Mouse (Mus musculus) C2C12 (cell line): ENCODE results near the gene 3110040M04Rik. TPM values are rescaled to one million over a fixed set of nuclear protein-coding genes. Genes with fewer than 3 reads are reported as not detected.
A peak's percentile ranks its signal among the peaks of the same experiment; 100 is the strongest.

Experiments used
- H3K27me3 ChIP-seq: one replicate; pipeline ENCODE4 v1.6.1; 2011; ENCODE audit not compliant: control insufficient read depth, insufficient read depth, insufficient read length
- H3K36me3 ChIP-seq: one replicate; pipeline ENCODE4 v1.6.1; 2011; ENCODE audit not compliant: control insufficient read depth, insufficient read depth
- H3K4me3 ChIP-seq: one replicate; pipeline ENCODE4 v1.5.1; 2011; ENCODE audit warnings: mild to moderate bottlenecking, control low read depth; ENCODE audit not compliant: poor library complexity, insufficient read depth, severe bottlenecking
- H3K79me2 ChIP-seq: one replicate; pipeline ENCODE4 v1.6.1; 2011; ENCODE audit not compliant: control insufficient read depth, insufficient read depth
- H3K79me3 ChIP-seq: one replicate; pipeline ENCODE4 v1.6.1; 2011; ENCODE audit warnings: low read depth, control low read depth
- H3ac ChIP-seq: one replicate; pipeline ENCODE3; 2011; ENCODE audit warnings: low read depth; ENCODE audit not compliant: control insufficient read depth, insufficient read length
- CEBPB ChIP-seq: IDR thresholded peaks from one replicate; pipeline ENCODE4 v1.6.1; 2011; ENCODE audit warnings: low read depth, mild to moderate bottlenecking, control low read depth, moderate library complexity
- CTCF ChIP-seq: IDR thresholded peaks from one replicate; pipeline ENCODE4 v1.5.1; 2011; ENCODE audit not compliant: control insufficient read depth, insufficient read depth, insufficient read length
- FOSL1 ChIP-seq: IDR thresholded peaks from one replicate; pipeline ENCODE4 v1.8.0; 2011; ENCODE audit warnings: mild to moderate bottlenecking, low read length; ENCODE audit not compliant: poor library complexity, insufficient read depth, severe bottlenecking
- MAX ChIP-seq: IDR thresholded peaks from one replicate; pipeline ENCODE4 v1.6.1; 2011; ENCODE audit warnings: mild to moderate bottlenecking, control low read depth
- MYOD1 ChIP-seq: IDR thresholded peaks from one replicate; pipeline ENCODE4 v1.6.1; 2011; ENCODE audit warnings: low read depth; ENCODE audit not compliant: control insufficient read depth, insufficient read length
- MYOG ChIP-seq: IDR thresholded peaks from one replicate; pipeline ENCODE4 v1.6.1; 2011; ENCODE audit not compliant: control insufficient read depth, insufficient read length; ENCODE audit errors: extremely low read depth
- USF1 ChIP-seq: IDR thresholded peaks from one replicate; pipeline ENCODE4 v1.6.1; 2011; ENCODE audit warnings: low read depth, mild to moderate bottlenecking, control low read depth, moderate library complexity
- polyA plus RNA-seq: library from polyadenylated mRNA; unstranded; fragments of >200 nt; fragmentation: generic; extraction: Trizol; gene quantifications from one replicate; pipeline ENCODE4 v1.2.1, GENCODE M21; 2012; ENCODE audit warnings: missing spikeins

3110040M04Rik gene
- polyA plus RNA-seq, 1 experiment, result not detected

DNA sequence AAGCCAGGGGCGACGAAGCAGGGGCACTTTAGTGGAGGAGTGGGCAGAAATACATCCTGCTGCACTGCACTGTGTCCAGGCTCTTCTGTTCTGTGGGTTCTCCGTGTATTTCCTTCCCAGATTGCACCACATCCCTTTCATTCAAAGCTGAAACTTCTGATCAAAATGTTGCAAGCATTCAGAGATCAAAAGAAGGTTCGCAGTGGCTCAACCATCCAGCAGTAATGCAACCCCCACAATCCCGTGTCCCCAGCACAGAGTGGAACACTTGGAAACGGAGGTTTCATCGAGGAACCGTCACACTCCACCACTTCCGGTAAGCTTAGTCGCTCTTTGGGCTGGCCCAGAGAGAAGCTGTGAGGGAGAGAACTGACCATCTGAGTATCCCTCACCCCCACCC is 41.2 kb downstream of the 3110040M04Rik start:
- Histone ChIP-seq H3K36me3 (peaks cover 16% of the 10 kb centered on the region), H3K27me3 (no peaks in the 10 kb centered on the region), H3K79me2 (peaks cover 14% of the 10 kb centered on the region), H3K79me3 (no peaks in the 10 kb centered on the region), H3K4me3 (no peak overlapping the region), H3ac (no peak overlapping the region)
- no peak for TF ChIP-seq MAX
- TF ChIP-seq FOSL1, result no peak
- TF ChIP-seq CEBPB, result no peak
- no peak for TF ChIP-seq CTCF
- no peak for TF ChIP-seq USF1
- TF ChIP-seq MYOD1, result no peak
- TF ChIP-seq MYOG, result no peak

DNA sequence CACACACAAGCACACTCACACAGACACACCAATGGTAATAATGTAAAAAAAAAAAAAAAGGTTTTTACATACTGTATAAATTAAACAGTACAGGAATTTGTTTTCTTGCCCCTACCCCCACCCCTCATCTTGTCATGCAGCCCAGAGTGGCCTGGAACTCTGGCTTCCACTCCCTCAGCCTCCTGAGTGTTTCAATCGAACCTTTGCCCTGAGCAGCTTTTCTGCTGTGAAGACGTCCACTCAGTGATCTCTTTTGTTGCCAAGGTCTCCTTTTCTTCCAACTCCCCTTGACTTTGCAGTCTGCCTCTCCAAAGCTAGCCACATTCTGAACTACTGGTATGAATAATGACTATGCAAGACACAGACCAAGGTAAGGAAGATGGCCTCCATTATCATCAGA is 41.9 kb downstream of the 3110040M04Rik start:
- H3ac ChIP-seq, result no peak overlapping the region

DNA sequence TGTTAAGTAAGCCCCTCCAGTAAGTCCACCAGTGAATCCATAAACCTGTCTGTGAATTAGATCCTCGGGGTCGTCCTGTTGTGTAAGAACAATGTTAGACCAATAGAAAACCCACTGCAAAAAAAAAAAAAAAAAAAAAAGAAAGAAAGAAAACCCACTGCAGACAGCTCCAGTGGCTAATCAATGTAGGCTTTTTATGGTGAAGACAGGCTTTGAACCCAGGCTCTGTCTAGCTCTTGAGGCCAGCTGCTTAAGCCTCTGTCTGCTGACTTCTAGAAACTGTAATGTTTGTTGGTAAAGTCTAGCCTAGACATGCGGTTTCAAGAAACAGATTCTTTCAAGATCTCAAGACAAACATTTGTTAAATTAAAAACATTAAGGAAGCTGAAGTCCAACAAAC is 46.2 kb downstream of the 3110040M04Rik start:
- Histone ChIP-seq H3K4me3 (peak overlapping the region; percentile 0), H3K79me2 (peaks cover 15% of the 10 kb centered on the region), H3ac (no peak overlapping the region), H3K79me3 (no peaks in the 10 kb centered on the region), H3K36me3 (peaks cover 9% of the 10 kb centered on the region), H3K27me3 (no peaks in the 10 kb centered on the region)
- TF ChIP-seq FOSL1, result no peak
- no peak for TF ChIP-seq CEBPB
- no peak for TF ChIP-seq CTCF
- TF ChIP-seq MAX, result no peak
- no peak for TF ChIP-seq USF1
- no peak for TF ChIP-seq MYOD1
- no peak for TF ChIP-seq MYOG

More for the DNA sequence above, 41.9 kb downstream of the 3110040M04Rik start:
- Histone ChIP-seq H3K79me3 (no peaks in the 10 kb centered on the region), H3K27me3 (no peaks in the 10 kb centered on the region), H3K79me2 (peaks cover 15% of the 10 kb centered on the region), H3K4me3 (no peak overlapping the region), H3K36me3 (peaks cover 16% of the 10 kb centered on the region)
- TF ChIP-seq MYOG (no peak), FOSL1 (no peak), CTCF (no peak), MAX (no peak), USF1 (no peak), MYOD1 (no peak), CEBPB (no peak)

DNA sequence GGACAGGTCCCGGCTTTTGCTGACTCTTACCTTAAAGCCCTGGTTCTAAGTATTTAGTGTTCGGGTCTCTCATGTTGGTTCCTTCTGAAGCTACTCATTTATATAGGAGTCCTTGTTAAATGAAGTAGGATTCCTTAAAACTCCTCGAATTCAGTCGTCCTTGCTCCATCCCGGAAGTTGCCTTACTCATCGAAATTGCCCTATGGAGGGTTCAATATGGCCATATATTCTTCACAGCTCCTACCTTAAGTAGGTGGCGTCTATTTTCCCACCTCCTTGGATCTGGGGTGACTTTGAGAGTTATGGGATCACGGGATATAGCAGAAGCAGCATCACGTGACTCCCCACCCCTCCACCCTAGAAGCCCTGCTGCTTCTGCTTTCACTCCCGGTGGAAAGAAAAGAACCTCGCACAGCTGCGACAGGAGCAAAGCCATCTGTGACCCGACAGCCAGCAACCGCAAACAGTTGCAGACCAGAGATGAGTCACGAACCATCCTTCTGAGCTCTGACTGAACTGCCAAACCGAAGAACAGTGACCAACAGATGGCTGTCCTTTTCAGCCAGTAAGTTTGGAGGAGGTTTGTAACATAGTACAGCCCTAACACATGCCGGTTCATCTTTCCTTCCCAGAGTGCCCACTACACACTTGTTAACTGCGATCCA is 46.7 kb downstream of the 3110040M04Rik start:
- Histone ChIP-seq H3K79me3 (no peaks in the 10 kb centered on the region), H3K79me2 (peaks cover 15% of the 10 kb centered on the region), H3K27me3 (no peaks in the 10 kb centered on the region), H3ac (peak overlapping the region; percentile 57), H3K36me3 (peaks cover 8% of the 10 kb centered on the region), H3K4me3 (no peak overlapping the region)
- TF ChIP-seq USF1 (peak; percentile 99), CTCF (no peak), MAX (peak; percentile 67), FOSL1 (peak; percentile 32), CEBPB (no peak), MYOG (no peak), MYOD1 (peak; percentile 96)

DNA sequence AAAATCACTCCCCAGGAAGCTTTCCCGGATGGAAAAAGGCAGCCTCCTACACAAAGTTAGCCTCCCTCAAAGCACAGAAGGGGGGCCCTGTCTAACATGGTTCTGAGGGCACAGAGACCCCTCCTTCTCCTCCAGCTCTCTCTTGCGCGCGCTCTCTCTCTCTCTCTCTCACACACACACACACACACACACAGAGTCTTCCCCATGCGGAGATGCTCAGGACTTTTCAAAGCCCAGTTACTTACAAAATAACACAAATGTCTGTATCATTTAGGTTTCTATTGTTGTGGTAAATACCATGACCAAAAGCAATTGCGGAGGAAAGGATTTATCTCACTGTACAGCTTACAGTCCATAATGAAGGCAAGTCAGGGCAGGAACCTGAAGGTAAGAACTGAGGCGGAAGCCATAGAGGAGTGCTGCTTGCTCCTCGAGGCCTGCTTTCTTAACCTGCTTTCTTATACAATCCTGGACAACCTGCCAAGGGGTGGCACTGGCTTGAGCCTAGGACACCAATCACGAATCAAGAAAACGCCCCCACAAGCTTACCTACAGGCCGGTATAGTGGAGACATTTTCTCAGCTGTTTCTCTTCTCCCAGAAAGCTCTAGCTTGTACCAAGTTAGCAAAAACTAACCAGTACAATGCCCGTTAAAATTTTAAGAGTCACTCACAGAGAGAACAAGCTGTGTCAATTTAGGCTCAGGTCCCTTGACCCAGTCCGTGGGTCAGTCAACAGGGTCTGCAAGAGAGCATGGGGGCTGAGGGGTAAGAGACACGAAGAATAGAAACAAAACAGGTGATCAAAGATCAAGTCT is 47.5 kb downstream of the 3110040M04Rik start:
- Histone ChIP-seq H3K79me3 (no peaks in the 10 kb centered on the region), H3K36me3 (peaks cover 8% of the 10 kb centered on the region), H3K79me2 (peaks cover 15% of the 10 kb centered on the region), H3ac (peak overlapping the region; percentile 57), H3K4me3 (no peak overlapping the region), H3K27me3 (no peaks in the 10 kb centered on the region)
- no peak for TF ChIP-seq FOSL1
- TF ChIP-seq MYOG, result no peak
- no peak for TF ChIP-seq CTCF

Other genes starting within 250 kb of the 3110040M04Rik start
- 0.13 TPM for gene Hmcn1, start 210.7 kb upstream of the 3110040M04Rik start, polyA plus RNA-seq
- 0.07 TPM for gene Gm47985, start 21.6 kb upstream of the 3110040M04Rik start, polyA plus RNA-seq
- gene Gm8947, start 11.7 kb upstream of the 3110040M04Rik start, polyA plus RNA-seq, result 0.05 TPM
- gene Gm47995, start 5.7 kb upstream of the 3110040M04Rik start, polyA plus RNA-seq, result 0.05 TPM
- gene Gm47996, start 6.0 kb downstream of the 3110040M04Rik start, polyA plus RNA-seq, result not detected
- 38.6 TPM for gene Ivns1abp, start 140.4 kb downstream of the 3110040M04Rik start, polyA plus RNA-seq
- gene Swt1, start 224.3 kb downstream of the 3110040M04Rik start, polyA plus RNA-seq, result 1.7 TPM
- gene Trmt1l, start 224.4 kb downstream of the 3110040M04Rik start, polyA plus RNA-seq, result 9.7 TPM